Mouse (Mus musculus) heart, embryonic 15.5 days (tissue): ENCODE measurements around the gene Ikzf4. TPM values are rescaled to one million over a fixed set of nuclear protein-coding genes. Genes with fewer than 3 reads are reported as not detected.

Experiments
- ATAC-seq: fragments of 200-750 bp; cut with Nextera tagmentation; replicated peaks from 2 replicates; pipeline ENCODE4 v1.8.0; 2017; ENCODE audit warnings: low read depth, moderate TSS enrichment; ENCODE audit not compliant: insufficient number of reproducible peaks, insufficient read depth, low FRiP score
- H3K27ac ChIP-seq: fragments of 300-500 bp; sonication (generic); 2 replicates; pipeline ENCODE4 v1.5.1; 2015; ENCODE audit warnings: mild to moderate bottlenecking, inconsistent platforms
- H3K27me3 ChIP-seq: fragments of 300-500 bp; sonication (generic); 2 replicates; pipeline ENCODE4 v1.6.1; 2015; ENCODE audit warnings: inconsistent platforms
- H3K36me3 ChIP-seq: fragments of 300-500 bp; sonication (generic); 2 replicates; pipeline ENCODE4 v1.6.1; 2015; ENCODE audit warnings: mild to moderate bottlenecking, inconsistent platforms
- H3K4me1 ChIP-seq: fragments of 300-500 bp; sonication (generic); replicated peaks from 2 replicates; pipeline ENCODE4 v1.6.1; 2015; ENCODE audit warnings: inconsistent platforms
- H3K4me2 ChIP-seq: fragments of 300-500 bp; sonication (generic); 2 replicates; pipeline ENCODE4 v1.6.1; 2015; ENCODE audit warnings: inconsistent platforms, mild to moderate bottlenecking, moderate library complexity
- H3K4me3 ChIP-seq: fragments of 300-500 bp; sonication (generic); 2 replicates; pipeline ENCODE4 v1.5.1; 2015; ENCODE audit warnings: mild to moderate bottlenecking, inconsistent platforms
- H3K9ac ChIP-seq: fragments of 300-500 bp; sonication (generic); 2 replicates; pipeline ENCODE4 v1.6.1; 2015; ENCODE audit warnings: mild to moderate bottlenecking, inconsistent platforms
- H3K9me3 ChIP-seq: fragments of 300-500 bp; sonication (generic); replicated peaks from 2 replicates; pipeline ENCODE4 v1.6.1; 2016; ENCODE audit warnings: inconsistent platforms
- WGBS: fragments of 180-500 bp; shearing (Covaris S2); methylation state at CpG from one replicate; pipeline ENCODE4 v1.1.7; 2015; ENCODE audit warnings: mixed read lengths; 5-methylcytosine and 5-hydroxymethylcytosine counted together
- polyA plus RNA-seq: library from polyadenylated mRNA; unstranded; fragments of >200 nt; fragmentation: Nextera tagmentation; extraction: Ambion mirVana; gene quantifications from 2 replicates; pipeline ENCODE4 v1.2.1, GENCODE M21; 2015

Ikzf4 gene
- polyA plus RNA-seq, 1 experiment from 2014 or later = 1.4 TPM

- H3K4me3 ChIP-seq = no peak overlapping the region
- no peak for ATAC-seq
- 36% methylated on average over 2 of the region's 2 CpGs for WGBS
- no peaks in the 10 kb centered on the region for H3K9me3 ChIP-seq
- H3K27me3 ChIP-seq = no peaks in the 10 kb centered on the region
- peaks cover 3% of the 10 kb centered on the region; the same call in 1 of the 2 replicates for H3K4me1 ChIP-seq
- H3K36me3 ChIP-seq = no peaks in the 10 kb centered on the region
- no peak overlapping the region for H3K9ac ChIP-seq
- H3K27ac ChIP-seq = no peak overlapping the region
- H3K4me2 ChIP-seq = no peak overlapping the region
Observed at GRCm38 (mm10) chr10:128606483-128606882, 39.3 kb downstream of the Ikzf4 start.

GRCm38 (mm10) chr10:128602470-128603128 is 43.2 kb downstream of the Ikzf4 start:
- H3K9ac ChIP-seq = no peak overlapping the region
- no peaks in the 10 kb centered on the region for H3K9me3 ChIP-seq
- H3K4me1 ChIP-seq = peaks cover 3% of the 10 kb centered on the region; the same call in 1 of the 2 replicates
- no peak overlapping the region for H3K4me3 ChIP-seq
- 74% methylated on average over 4 of the region's 4 CpGs for WGBS
- no peak for ATAC-seq
- H3K27ac ChIP-seq = no peak overlapping the region
- H3K27me3 ChIP-seq = no peaks in the 10 kb centered on the region
- H3K36me3 ChIP-seq = no peaks in the 10 kb centered on the region
- no peak overlapping the region for H3K4me2 ChIP-seq

GRCm38 (mm10) chr10:128601499-128601898 is 44.3 kb downstream of the Ikzf4 start:
- H3K4me2 ChIP-seq = no peak overlapping the region
- WGBS = 92% methylated on average over 1 of the region's 1 CpGs
- peaks cover 3% of the 10 kb centered on the region; the same call in 1 of the 2 replicates for H3K4me1 ChIP-seq
- no peak overlapping the region for H3K27ac ChIP-seq
- no peaks in the 10 kb centered on the region for H3K9me3 ChIP-seq
- no peaks in the 10 kb centered on the region for H3K27me3 ChIP-seq
- H3K36me3 ChIP-seq = no peaks in the 10 kb centered on the region
- H3K9ac ChIP-seq = no peak overlapping the region
- no peak overlapping the region for H3K4me3 ChIP-seq
- ATAC-seq = no peak

GRCm38 (mm10) chr10:128598476-128598875 is 47.3 kb downstream of the Ikzf4 start:
- Histone ChIP-seq H3K9ac (no peak overlapping the region), H3K36me3 (no peaks in the 10 kb centered on the region), H3K27me3 (no peaks in the 10 kb centered on the region), H3K4me2 (no peak overlapping the region), H3K27ac (no peak overlapping the region), H3K4me1 (no peaks in the 10 kb centered on the region), H3K4me3 (no peak overlapping the region), H3K9me3 (no peaks in the 10 kb centered on the region)
- 70% methylated on average over 2 of the region's 2 CpGs for WGBS
- no peak for ATAC-seq

- H3K9me3 ChIP-seq = no peaks in the 10 kb centered on the region
- H3K4me1 ChIP-seq = peaks cover 15% of the 10 kb centered on the region
- 70% methylated on average over 5 of the region's 5 CpGs for WGBS
- no peak overlapping the region for H3K27ac ChIP-seq
- H3K9ac ChIP-seq = no peak overlapping the region
- no peaks in the 10 kb centered on the region for H3K36me3 ChIP-seq
- H3K4me2 ChIP-seq = no peak overlapping the region
- ATAC-seq = no peak
- no peak overlapping the region for H3K4me3 ChIP-seq
- peaks cover 19% of the 10 kb centered on the region for H3K27me3 ChIP-seq
Observed at GRCm38 (mm10) chr10:128592797-128593196, 53.0 kb downstream of the Ikzf4 start.

GRCm38 (mm10) chr10:128591436-128591835 is 54.4 kb downstream of the Ikzf4 start:
- Histone ChIP-seq H3K27me3 (peaks cover 25% of the 10 kb centered on the region), H3K27ac (no peak overlapping the region), H3K9ac (no peak overlapping the region), H3K9me3 (no peaks in the 10 kb centered on the region), H3K36me3 (no peaks in the 10 kb centered on the region), H3K4me2 (no peak overlapping the region), H3K4me3 (no peak overlapping the region), H3K4me1 (peaks cover 15% of the 10 kb centered on the region)
- WGBS = 62% methylated on average over 6 of the region's 6 CpGs
- no peak for ATAC-seq

GRCm38 (mm10) chr10:128590193-128590690 is 55.5 kb downstream of the Ikzf4 start:
- Histone ChIP-seq H3K4me1 (peaks cover 15% of the 10 kb centered on the region), H3K9me3 (no peaks in the 10 kb centered on the region), H3K36me3 (no peaks in the 10 kb centered on the region), H3K9ac (peak overlapping the region; percentile 49), H3K27ac (peak overlapping the region; percentile 35; the same call in 1 of the 2 replicates), H3K27me3 (peaks cover 25% of the 10 kb centered on the region), H3K4me3 (peak overlapping the region; percentile 67), H3K4me2 (peak overlapping the region; percentile 99)
- peak; percentile 50; the same call in 1 of the 2 replicates for ATAC-seq
- WGBS = under 1% methylated on average over 43 of the region's 43 CpGs

GRCm38 (mm10) chr10:128589464-128590192 is 56.2 kb downstream of the Ikzf4 start, which contains the start of gene Erbb3:
Gene Erbb3, minus strand, starts transcription at chr10:128589652.
- Histone ChIP-seq H3K4me2 (peak within 1 kb of the TSS; percentile 99), H3K27me3 (peaks cover 25% of the 10 kb centered on the region), H3K9ac (peak within 1 kb of the TSS; percentile 49), H3K4me1 (peaks cover 15% of the 10 kb centered on the region), H3K36me3 (no peaks in the 10 kb centered on the region), H3K4me3 (peak within 1 kb of the TSS; percentile 67), H3K27ac (peak within 1 kb of the TSS; percentile 35; the same call in 1 of the 2 replicates), H3K9me3 (no peaks in the 10 kb centered on the region)
- ATAC-seq = peak; percentile 33; the same call in 1 of the 2 replicates
- under 1% methylated on average over 43 of the region's 43 CpGs for WGBS

- no peak overlapping the region for H3K27ac ChIP-seq
- H3K27me3 ChIP-seq = peaks cover 25% of the 10 kb centered on the region
- WGBS = 2% methylated on average over 23 of the region's 23 CpGs
- peak overlapping the region; percentile 49 for H3K9ac ChIP-seq
- 0 out of 2 replicates have a peak, but pooled peaks have one; percentile 4 for ATAC-seq
- H3K9me3 ChIP-seq = no peaks in the 10 kb centered on the region
- H3K36me3 ChIP-seq = no peaks in the 10 kb centered on the region
- H3K4me2 ChIP-seq = peak overlapping the region; percentile 99
- H3K4me3 ChIP-seq = peak overlapping the region; percentile 67
- peaks cover 20% of the 10 kb centered on the region for H3K4me1 ChIP-seq
Observed at GRCm38 (mm10) chr10:128588775-128589463, 56.9 kb downstream of the Ikzf4 start.

GRCm38 (mm10) chr10:128588136-128588535 is 57.7 kb downstream of the Ikzf4 start:
- 41% methylated on average over 1 of the region's 1 CpGs for WGBS
- H3K9me3 ChIP-seq = no peaks in the 10 kb centered on the region
- H3K4me1 ChIP-seq = peaks cover 28% of the 10 kb centered on the region
- peak overlapping the region; percentile 1; the same call in 1 of the 2 replicates for H3K4me2 ChIP-seq
- no peak overlapping the region for H3K27ac ChIP-seq
- ATAC-seq = no peak
- H3K36me3 ChIP-seq = no peaks in the 10 kb centered on the region
- no peak overlapping the region for H3K4me3 ChIP-seq
- no peak overlapping the region for H3K9ac ChIP-seq
- H3K27me3 ChIP-seq = peaks cover 25% of the 10 kb centered on the region

- H3K4me3 ChIP-seq = no peak overlapping the region
- WGBS = 55% methylated on average over 8 of the region's 8 CpGs
- H3K4me2 ChIP-seq = no peak overlapping the region; the same call in 1 of the 2 replicates
- H3K27me3 ChIP-seq = peaks cover 25% of the 10 kb centered on the region
- H3K4me1 ChIP-seq = peaks cover 28% of the 10 kb centered on the region
- ATAC-seq = no peak
- H3K36me3 ChIP-seq = no peaks in the 10 kb centered on the region
- no peaks in the 10 kb centered on the region for H3K9me3 ChIP-seq
- no peak overlapping the region for H3K9ac ChIP-seq
- H3K27ac ChIP-seq = no peak overlapping the region; the same call in 1 of the 2 replicates
Observed at GRCm38 (mm10) chr10:128587697-128588096, 58.1 kb downstream of the Ikzf4 start.
